Mouse (Mus musculus): Measurements from ENCODE around the gene Fam208b.

DNA sequence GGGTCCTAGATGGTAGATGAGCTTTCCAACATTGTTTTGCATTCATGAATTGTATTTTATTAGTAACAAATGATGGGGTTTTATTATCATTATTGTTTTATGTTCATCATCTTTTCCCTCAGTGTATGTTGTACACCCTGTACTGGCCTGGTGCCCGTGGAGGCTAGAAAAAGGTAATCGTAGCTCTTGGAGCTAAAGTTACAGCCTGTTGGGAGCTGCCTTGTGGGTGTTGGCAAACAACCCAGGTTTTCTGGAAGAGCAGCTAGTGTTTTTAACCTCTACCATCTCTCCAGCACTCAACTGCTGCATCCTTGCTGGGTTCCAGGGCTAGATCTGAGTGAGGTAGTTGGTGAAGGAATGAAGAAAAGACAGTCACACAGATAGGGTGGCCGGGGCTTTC, 63.5 kb downstream of the Fam208b start:
- TF ChIP-seq POLR2A (IDR thresholded peaks at IDR 0.05; ENCODE audit: borderline replicate concordance, extremely low read depth, low read depth, low read length) = no peak
- TF ChIP-seq CTCF (IDR thresholded peaks at IDR 0.05; ENCODE audit: insufficient read depth, low read length) = no peak
